Mouse (Mus musculus): ENCODE data around the gene Bco2.

DNA sequence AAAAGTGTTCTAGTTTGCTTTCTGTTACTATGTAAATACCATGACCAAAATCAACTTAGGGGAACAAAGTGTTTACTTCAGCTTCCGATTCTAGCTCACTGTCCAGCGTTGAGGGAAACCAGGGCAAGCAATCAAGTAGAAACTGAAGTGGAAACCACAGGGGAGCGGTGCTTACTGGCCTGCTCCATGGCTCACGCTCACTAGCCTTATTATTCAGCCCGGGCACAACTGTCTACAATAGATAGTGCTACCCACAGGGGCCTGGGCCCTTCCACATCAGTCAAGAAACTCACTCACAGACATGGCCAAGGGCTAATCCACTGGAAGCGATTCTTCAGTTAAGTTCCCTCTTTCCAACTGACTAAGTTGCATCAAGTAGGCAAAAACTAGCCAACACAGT is 46.6 kb upstream of the Bco2 start:
- TF ChIP-seq CTCF (IDR thresholded peaks at IDR 0.05; ENCODE audit: borderline replicate concordance, control insufficient read depth, extremely low read depth, insufficient read depth, low read length, poor library complexity) (no peak), POLR2A (IDR thresholded peaks at IDR 0.05; ENCODE audit: control insufficient read depth, extremely low read depth, insufficient read depth, low read length, poor library complexity) (no peak)
